Mouse (Mus musculus) liver, embryonic 14.5 days (tissue): ENCODE measurements around the gene Sorcs1. TPM values are rescaled to one million over a fixed set of nuclear protein-coding genes. Genes with fewer than 3 reads are reported as not detected.

Source experiments
- ATAC-seq: fragments of 200-750 bp; cut with Nextera tagmentation; 2 replicates; pipeline ENCODE4 v1.8.0; 2017; ENCODE audit warnings: moderate number of reproducible peaks, mild to moderate bottlenecking, moderate library complexity; ENCODE audit not compliant: insufficient read depth
- DNase-seq, 3 experiments: peaks; one replicate each; pipeline ENCODE4 v3.0.0-alpha.2; 2012 to 2013; ENCODE audit warnings: low read depth in 3 of 3, low spot score in 3 of 3
- H3K27ac ChIP-seq: fragments of 300-500 bp; sonication (generic); 2 replicates; pipeline ENCODE4 v1.5.1; 2014; ENCODE audit warnings: moderate library complexity, mild to moderate bottlenecking, control low read depth, inconsistent platforms
- H3K27me3 ChIP-seq: fragments of 300-500 bp; sonication (generic); 2 replicates; pipeline ENCODE4 v1.6.1; 2014; ENCODE audit warnings: mild to moderate bottlenecking, low read length, moderate library complexity; ENCODE audit not compliant: control insufficient read depth, insufficient read depth
- H3K36me3 ChIP-seq: fragments of 300-500 bp; sonication (generic); replicated peaks from 2 replicates; pipeline ENCODE4 v1.6.1; 2014; ENCODE audit warnings: low read depth; ENCODE audit not compliant: control insufficient read depth, insufficient read depth
- H3K4me1 ChIP-seq, 2 experiments: fragments of 200-500 bp in 1 of 2; fragments of 300-500 bp in 1 of 2; sonication (generic) in 1 of 2; replicated peaks; 2 replicates each; pipeline ENCODE4 v1.6.1; 2012 to 2014; ENCODE audit warnings: antibody characterized with exemption in 1 of 2, inconsistent platforms in 1 of 2, low read length in 1 of 2; ENCODE audit not compliant: control insufficient read depth in 2 of 2, insufficient read depth in 2 of 2
- H3K4me2 ChIP-seq: fragments of 300-500 bp; sonication (generic); 2 replicates; pipeline ENCODE4 v1.6.1; 2014; ENCODE audit warnings: low read depth, mild to moderate bottlenecking, control low read depth, moderate library complexity
- H3K4me3 ChIP-seq, 2 experiments: fragments of 200-500 bp in 1 of 2; fragments of 300-500 bp in 1 of 2; sonication (generic) in 1 of 2; 2 replicates each; pipeline ENCODE4 v1.5.1; 2012 to 2014; ENCODE audit warnings: low read depth in 2 of 2, low read length in 2 of 2, mild to moderate bottlenecking in 2 of 2, control low read depth in 1 of 2, inconsistent platforms in 1 of 2, moderate library complexity in 1 of 2; ENCODE audit not compliant: insufficient read depth in 1 of 2
- H3K9ac ChIP-seq: fragments of 300-500 bp; sonication (generic); replicated peaks from 2 replicates; pipeline ENCODE4 v1.6.1; 2014; ENCODE audit warnings: mild to moderate bottlenecking, control low read depth, moderate library complexity
- H3K9me3 ChIP-seq: fragments of 300-500 bp; sonication (generic); 2 replicates; pipeline ENCODE4 v1.6.1; 2016; ENCODE audit warnings: low read length, mixed read lengths; ENCODE audit not compliant: control insufficient read depth
- CTCF ChIP-seq: IDR thresholded peaks from 2 replicates; pipeline ENCODE4 v1.5.1; 2016; ENCODE audit warnings: antibody characterized with exemption, low read depth, control low read depth
- EP300 ChIP-seq: IDR thresholded peaks from 2 replicates; pipeline ENCODE4 v1.6.1; 2016; ENCODE audit warnings: antibody characterized with exemption, low read depth
- WGBS: fragments of 180-500 bp; shearing (Covaris S2); extraction: QIAGEN DNeasy Blood & Tissue Kit; methylation state at CpG from one replicate; pipeline ENCODE4 v1.1.7; 2014; ENCODE audit not compliant: insufficient replicate concordance; 5-methylcytosine and 5-hydroxymethylcytosine counted together
- polyA plus RNA-seq, 2 experiments: library from polyadenylated mRNA; depleted of rRNA in 1 of 2; stranded (reverse) in 1 of 2; unstranded in 1 of 2; fragments of >200 nt; fragmentation: Nextera tagmentation in 1 of 2; extraction: Ambion mirVana in 1 of 2; gene quantifications; 2 replicates each; pipeline versions ENCODE4 v1.2.1 to v1.2.3; 2012 to 2014

Sorcs1 gene
- polyA plus RNA-seq, 2 experiments: 0.13 to 0.28 TPM

DNA sequence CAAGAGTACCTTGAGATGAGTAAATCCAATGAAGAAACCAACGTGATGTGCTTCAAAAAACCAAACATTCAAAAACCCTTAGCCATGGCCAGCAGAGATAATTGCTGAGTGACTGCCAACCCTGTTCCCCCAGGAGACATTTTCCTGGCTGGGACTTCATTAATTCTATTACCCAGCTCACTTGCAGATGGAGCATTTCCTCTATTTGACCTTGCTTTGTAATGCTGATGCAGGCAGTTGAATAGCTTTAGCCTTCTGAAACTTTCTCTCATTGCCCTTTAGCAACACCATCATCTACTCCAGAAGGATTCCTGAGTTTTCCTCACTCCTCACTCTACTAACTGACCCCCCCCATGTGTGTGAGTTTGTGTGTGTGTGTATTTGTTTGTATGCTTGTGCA lies 34.6 kb downstream of the Sorcs1 start:
- WGBS: 43% methylated on average over 1 of the region's 1 CpGs
- TF ChIP-seq CTCF: no peak

DNA sequence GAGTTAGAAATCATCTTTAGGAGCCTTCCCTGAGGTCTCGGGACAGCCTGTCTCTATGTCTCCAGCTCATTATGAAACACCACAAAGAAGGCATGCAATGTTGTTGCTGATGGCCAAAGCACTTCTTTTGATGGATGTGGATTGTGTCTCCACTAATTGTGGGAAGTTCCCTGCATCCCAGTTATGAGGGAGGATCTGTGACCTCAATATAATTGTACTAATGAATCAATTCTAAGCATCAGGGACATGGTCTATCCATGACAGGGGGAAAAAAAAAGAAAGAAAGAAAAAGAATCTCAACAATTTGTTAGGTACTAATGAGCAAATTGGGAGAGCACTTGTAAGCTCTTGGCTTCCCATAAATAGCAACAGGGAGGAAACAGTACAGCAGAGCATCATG lies 36.3 kb downstream of the Sorcs1 start:
- TF ChIP-seq CTCF (no peak), EP300 (no peak)
- Histone ChIP-seq H3K27me3 (no peaks in the 10 kb centered on the region), H3K4me1 (no peaks in the 10 kb centered on the region), H3K4me3 (no peak overlapping the region), H3K27ac (no peak overlapping the region), H3K9me3 (no peaks in the 10 kb centered on the region), H3K36me3 (no peaks in the 10 kb centered on the region), H3K4me2 (no peak overlapping the region), H3K9ac (no peak overlapping the region)
- no peak for DNase-seq
- no peak for ATAC-seq
- WGBS: 69% methylated on average over 1 of the region's 1 CpGs

More for the DNA sequence above, 34.6 kb downstream of the Sorcs1 start:
- ATAC-seq: no peak
- Histone ChIP-seq H3K36me3 (no peaks in the 10 kb centered on the region), H3K9ac (no peak overlapping the region), H3K27me3 (no peaks in the 10 kb centered on the region), H3K4me2 (no peak overlapping the region), H3K27ac (no peak overlapping the region), H3K4me3 (no peak overlapping the region), H3K9me3 (no peaks in the 10 kb centered on the region), H3K4me1 (no peaks in the 10 kb centered on the region)
- DNase-seq: no peak

DNA sequence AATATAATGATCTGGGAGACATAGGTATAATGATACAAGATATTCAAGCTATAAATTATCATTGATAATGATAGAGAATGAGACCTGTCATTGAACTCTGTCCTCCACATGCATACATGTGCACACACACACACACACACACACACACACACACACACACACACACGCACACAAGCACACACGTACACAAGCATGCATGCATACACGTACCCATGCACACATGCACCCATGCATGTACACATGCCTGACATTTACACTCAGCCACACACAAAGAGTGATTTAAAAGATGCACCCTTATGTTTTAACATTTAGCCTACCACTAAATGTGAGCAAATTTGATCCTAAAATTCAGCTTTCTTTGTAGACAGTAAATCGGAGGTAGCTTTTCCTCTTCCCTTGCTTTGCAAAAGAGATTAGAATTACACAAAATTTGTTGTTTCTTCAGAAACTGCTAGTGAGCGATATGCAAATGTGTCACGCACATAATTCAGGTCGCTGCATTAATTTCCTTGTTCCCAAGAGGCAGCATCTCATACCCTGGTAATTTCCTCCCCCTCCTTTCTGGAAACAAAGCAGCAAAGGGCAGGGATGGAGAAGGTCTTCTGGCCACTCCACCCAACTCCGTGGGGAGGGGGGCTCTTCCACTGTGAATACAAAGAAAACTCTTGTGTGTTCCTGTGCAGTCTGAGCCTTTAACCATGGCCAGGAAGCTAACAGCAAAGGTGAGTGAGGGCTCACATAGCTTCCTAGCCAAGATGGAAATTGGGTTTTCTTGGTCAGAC lies 38.0 kb downstream of the Sorcs1 start:
- Histone ChIP-seq H3K36me3 (no peaks in the 10 kb centered on the region), H3K27me3 (no peaks in the 10 kb centered on the region), H3K4me3 (no peak overlapping the region), H3K9me3 (no peaks in the 10 kb centered on the region), H3K4me1 (no peaks in the 10 kb centered on the region), H3K9ac (no peak overlapping the region), H3K27ac (no peak overlapping the region), H3K4me2 (no peak overlapping the region)
- WGBS: 62% methylated on average over 8 of the region's 8 CpGs
- no peak for DNase-seq
- TF ChIP-seq EP300 (no peak), CTCF (no peak)
- ATAC-seq: no peak

DNA sequence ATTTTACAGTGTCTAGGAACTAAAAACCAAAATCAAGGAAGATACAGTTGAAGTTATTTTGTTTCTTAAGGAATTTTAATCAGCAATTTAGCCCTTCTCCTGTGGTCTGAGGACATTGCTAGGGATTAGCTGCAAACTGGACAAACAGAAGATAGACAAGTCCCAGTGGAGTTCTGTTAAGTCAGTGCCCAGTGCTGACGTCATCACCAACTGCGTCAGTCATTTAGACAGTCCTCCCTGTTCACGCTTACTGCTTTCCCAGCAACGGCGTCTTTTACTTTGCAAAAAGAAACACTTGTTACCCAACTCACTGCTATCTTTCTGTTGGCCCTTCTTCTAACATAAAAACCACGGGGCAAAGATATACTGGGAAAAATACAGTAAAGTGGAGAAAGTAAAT lies 40.3 kb downstream of the Sorcs1 start:
- Histone ChIP-seq H3K4me2 (no peak overlapping the region), H3K9ac (no peak overlapping the region), H3K27ac (no peak overlapping the region), H3K27me3 (no peaks in the 10 kb centered on the region), H3K9me3 (no peaks in the 10 kb centered on the region), H3K4me3 (no peak overlapping the region), H3K4me1 (no peaks in the 10 kb centered on the region), H3K36me3 (no peaks in the 10 kb centered on the region)
- DNase-seq: no peak
- WGBS: 65% methylated on average over 6 of the region's 6 CpGs
- TF ChIP-seq CTCF (no peak), EP300 (no peak)
- no peak for ATAC-seq

DNA sequence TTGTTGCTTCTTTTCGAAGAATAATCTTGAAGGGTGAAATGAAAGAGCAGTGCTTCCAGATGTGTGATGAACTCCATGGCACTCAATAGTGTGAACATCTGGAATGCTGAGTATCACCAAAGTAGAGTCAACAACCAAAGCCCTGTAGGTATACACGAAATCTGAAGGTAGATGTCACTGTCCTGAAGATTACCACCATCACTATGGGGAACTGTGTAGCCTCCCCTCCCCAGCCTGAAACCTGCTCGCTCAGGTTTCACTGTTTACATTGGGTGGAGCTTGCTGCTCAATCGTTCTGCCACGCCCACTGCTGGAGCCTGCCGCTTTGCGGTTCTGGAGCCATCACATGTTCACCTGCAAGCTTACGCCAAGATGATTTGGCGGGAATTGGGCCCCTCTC lies 64.4 kb downstream of the Sorcs1 start:
- Histone ChIP-seq H3K4me1 (no peaks in the 10 kb centered on the region), H3K9ac (no peak overlapping the region), H3K27ac (no peak overlapping the region), H3K9me3 (no peaks in the 10 kb centered on the region), H3K4me2 (no peak overlapping the region), H3K36me3 (no peaks in the 10 kb centered on the region), H3K27me3 (no peaks in the 10 kb centered on the region), H3K4me3 (no peak overlapping the region)
- TF ChIP-seq CTCF (no peak), EP300 (no peak)
- ATAC-seq (no peak), DNase-seq (no peak)
- WGBS: 20% methylated on average over 9 of the region's 9 CpGs
